In genomic region chr15:98293651-98294050, GRCm38 (mm10) we compare ENCODE assay signal across 34 mouse cellular contexts. TPM values are rescaled to one million over a fixed set of nuclear protein-coding genes. Genes with fewer than 3 reads are reported as not detected.
"Had no signal": no experiment of that assay in that cellular context is flagged by ENCODE, and none has a peak within 500 bp of the region (broad histone marks: within the 10 kb centered on the region; RNA-seq: fewer than 3 reads in every experiment).

No protein-coding gene starts in this region.

- H3K4me3 ChIP-seq: embryonic facial prominence, embryonic 10.5 days; embryonic facial prominence, embryonic 12.5 days; embryonic facial prominence, embryonic 13.5 days; embryonic facial prominence, embryonic 15.5 days; erythroblast, embryonic 14.5 days; forebrain, embryonic 10.5 days; forebrain, embryonic 12.5 days; forebrain, embryonic 13.5 days; forebrain, embryonic 15.5 days; gastrocnemius, adult 2 months had no signal

- DNase-seq: cerebellum, adult 2 months; cerebellum, adult 8-10 months; cerebellum, adult 9-10 months; cerebellum, adult 9-11 months; cerebellum, postnatal 10 days; cerebellum, postnatal 14 days; cerebellum, postnatal 25 days; cerebellum, postnatal 36 days; embryo, embryonic 11 days; forebrain, postnatal 0 days; gastrocnemius, adult 2 months; gastrocnemius, postnatal 10 days; gastrocnemius, postnatal 14 days; gastrocnemius, postnatal 25 days; gastrocnemius, postnatal 36 days; heart, adult 11 months; heart, adult 18-20 months had no signal

- H3K4me1 ChIP-seq: embryonic facial prominence, embryonic 12.5 days; embryonic facial prominence, embryonic 13.5 days had no signal

RNA-seq across cellular contexts. Expression of gene Olfr285, which starts 23.5 kb away (rescaled TPM):
- polyA plus RNA-seq: cerebellum, adult 2 months; cortical plate, adult 2 months; embryonic facial prominence, embryonic 10.5 days; embryonic facial prominence, embryonic 11.5 days; embryonic facial prominence, embryonic 12.5 days; embryonic facial prominence, embryonic 13.5 days; embryonic facial prominence, embryonic 15.5 days; erythroblast, embryonic 14.5 days; forebrain, embryonic 10.5 days; forebrain, embryonic 11.5 days; forebrain, embryonic 12.5 days; forebrain, embryonic 13.5 days; forebrain, embryonic 14.5 days; forebrain, embryonic 15.5 days; forebrain, embryonic 16.5 days; forebrain, postnatal 0 days; frontal cortex, adult 2 months; gonadal fat pad, adult 2 months had no signal

RNA-seq across cellular contexts. Expression of gene H1fnt, which starts 36.6 kb away (rescaled TPM):
- polyA plus RNA-seq: cerebellum, adult 2 months; cortical plate, adult 2 months; embryonic facial prominence, embryonic 10.5 days; embryonic facial prominence, embryonic 11.5 days; embryonic facial prominence, embryonic 12.5 days; embryonic facial prominence, embryonic 13.5 days; embryonic facial prominence, embryonic 14.5 days; embryonic facial prominence, embryonic 15.5 days; erythroblast, embryonic 14.5 days; forebrain, embryonic 10.5 days; forebrain, embryonic 11.5 days; forebrain, embryonic 12.5 days; forebrain, embryonic 13.5 days; forebrain, embryonic 14.5 days; forebrain, embryonic 15.5 days; forebrain, embryonic 16.5 days; forebrain, postnatal 0 days; frontal cortex, adult 2 months had no signal

RNA-seq across cellular contexts. Expression of gene Olfr284, which starts 47.1 kb away (rescaled TPM):
- polyA plus RNA-seq: cerebellum, adult 2 months; cortical plate, adult 2 months; embryonic facial prominence, embryonic 10.5 days; embryonic facial prominence, embryonic 11.5 days; embryonic facial prominence, embryonic 12.5 days; erythroblast, embryonic 14.5 days; forebrain, embryonic 10.5 days; forebrain, embryonic 11.5 days; forebrain, embryonic 12.5 days; forebrain, embryonic 13.5 days; forebrain, embryonic 14.5 days; forebrain, embryonic 15.5 days; forebrain, embryonic 16.5 days; forebrain, postnatal 0 days; frontal cortex, adult 2 months; gonadal fat pad, adult 2 months had no signal

RNA-seq across cellular contexts. Expression of gene Olfr286, which starts 59.4 kb away (rescaled TPM):
- polyA plus RNA-seq: cerebellum, adult 2 months; cortical plate, adult 2 months; embryonic facial prominence, embryonic 10.5 days; embryonic facial prominence, embryonic 11.5 days; embryonic facial prominence, embryonic 12.5 days; embryonic facial prominence, embryonic 13.5 days; embryonic facial prominence, embryonic 14.5 days; erythroblast, embryonic 14.5 days; forebrain, embryonic 10.5 days; forebrain, embryonic 11.5 days; forebrain, embryonic 12.5 days; forebrain, embryonic 13.5 days; forebrain, embryonic 14.5 days; forebrain, embryonic 15.5 days; forebrain, embryonic 16.5 days; forebrain, postnatal 0 days; frontal cortex, adult 2 months; gonadal fat pad, adult 2 months had no signal
